Mouse (Mus musculus) embryonic fibroblast, embryonic 13.5 days (primary cell): ENCODE results near the gene Rsbn1l. TPM values are rescaled to one million over a fixed set of nuclear protein-coding genes. Genes with fewer than 3 reads are reported as not detected.

Experiments used
- H3K27ac ChIP-seq: 2 replicates; pipeline ENCODE4 v1.5.1; 2012; ENCODE audit warnings: low read length, control low read depth, inconsistent platforms; ENCODE audit not compliant: insufficient read depth
- H3K4me1 ChIP-seq: 2 replicates; pipeline ENCODE4 v1.6.1; 2011; ENCODE audit warnings: low read length; ENCODE audit not compliant: control insufficient read depth, insufficient read depth
- H3K4me3 ChIP-seq: 2 replicates; pipeline ENCODE4 v1.5.1; 2011; ENCODE audit warnings: mild to moderate bottlenecking, control low read depth, low read length; ENCODE audit not compliant: insufficient read depth
- CTCF ChIP-seq: IDR thresholded peaks from 2 replicates; pipeline ENCODE4 v1.5.1; 2011; ENCODE audit warnings: mild to moderate bottlenecking, control low read depth, low read length, moderate library complexity, borderline replicate concordance; ENCODE audit not compliant: insufficient read depth
- POLR2A ChIP-seq: IDR thresholded peaks from 2 replicates; pipeline ENCODE4 v1.6.1; 2011; ENCODE audit warnings: low read depth, mild to moderate bottlenecking, control low read depth, low read length, moderate library complexity
- polyA plus RNA-seq: library from polyadenylated mRNA; stranded (reverse); fragments of >200 nt; gene quantifications from 2 replicates; pipeline ENCODE4 v1.2.4, GENCODE M21; 2011; ENCODE audit warnings: low read depth; ENCODE audit not compliant: missing spikeins, insufficient read length

Gene Rsbn1l
- polyA plus RNA-seq, 1 experiment: 9.3 TPM

GRCm38 (mm10) chr5:20913372-20914275, 42.6 kb downstream of the Rsbn1l start:
- TF ChIP-seq POLR2A: no peak
- TF ChIP-seq CTCF: no peak
- H3K4me1 ChIP-seq: no peaks in the 10 kb centered on the region
- H3K4me3 ChIP-seq: no peak overlapping the region
- no peak overlapping the region for H3K27ac ChIP-seq

GRCm38 (mm10) chr5:20911741-20912140, 44.5 kb downstream of the Rsbn1l start:
- H3K4me1 ChIP-seq: no peaks in the 10 kb centered on the region
- no peak overlapping the region for H3K27ac ChIP-seq
- no peak for TF ChIP-seq POLR2A
- TF ChIP-seq CTCF: no peak
- no peak overlapping the region for H3K4me3 ChIP-seq

GRCm38 (mm10) chr5:20906191-20906590, 50.0 kb downstream of the Rsbn1l start:
- Histone ChIP-seq H3K4me3 (no peak overlapping the region), H3K4me1 (no peaks in the 10 kb centered on the region; the same call in 1 of the 2 replicates), H3K27ac (no peak overlapping the region)
- TF ChIP-seq POLR2A: no peak
- TF ChIP-seq CTCF: no peak

- TF ChIP-seq POLR2A: no peak
- TF ChIP-seq CTCF: no peak
- Histone ChIP-seq H3K4me3 (no peak overlapping the region), H3K4me1 (no peaks in the 10 kb centered on the region; the same call in 1 of the 2 replicates), H3K27ac (no peak overlapping the region)
These were observed 50.8 kb downstream of the Rsbn1l start for GRCm38 (mm10) chr5:20905437-20905836.

- no peak overlapping the region for H3K4me3 ChIP-seq
- no peak for TF ChIP-seq POLR2A
- no peak for TF ChIP-seq CTCF
- H3K4me1 ChIP-seq: no peaks in the 10 kb centered on the region; the same call in 1 of the 2 replicates
- H3K27ac ChIP-seq: no peak overlapping the region
These were observed 51.6 kb downstream of the Rsbn1l start for GRCm38 (mm10) chr5:20904647-20905046.

GRCm38 (mm10) chr5:20897446-20898167, 58.6 kb downstream of the Rsbn1l start:
- Histone ChIP-seq H3K4me1 (no peaks in the 10 kb centered on the region), H3K4me3 (no peak overlapping the region), H3K27ac (no peak overlapping the region)
- TF ChIP-seq CTCF: no peak
- no peak for TF ChIP-seq POLR2A

- Histone ChIP-seq H3K27ac (no peak overlapping the region), H3K4me3 (no peak overlapping the region), H3K4me1 (no peaks in the 10 kb centered on the region; the same call in 1 of the 2 replicates)
- TF ChIP-seq POLR2A (no peak), CTCF (no peak)
These were observed 72.1 kb downstream of the Rsbn1l start for GRCm38 (mm10) chr5:20884036-20884620.

GRCm38 (mm10) chr5:20881915-20882800, 74.0 kb downstream of the Rsbn1l start, which contains the start of the genes Phtf2 and Tmem60:
Gene Phtf2, minus strand, starts transcription at chr5:20882124.
Gene Tmem60, plus strand, starts transcription at chr5:20882191.
- peak within 1 kb of the TSS; percentile 45; the same call in 1 of the 2 replicates for H3K27ac ChIP-seq
- TF ChIP-seq CTCF (no peak), POLR2A (peak; percentile 87)
- peak within 1 kb of the TSS; percentile 94 for H3K4me3 ChIP-seq
- H3K4me1 ChIP-seq: no peaks in the 10 kb centered on the region; the same call in 1 of the 2 replicates
